In genomic region chr2:6338031-6338629, GRCm38 (mm10) we compare ENCODE assay signal across 11 mouse cellular contexts. TPM values are rescaled to one million over a fixed set of nuclear protein-coding genes. Genes with fewer than 3 reads are reported as not detected.
DNase-seq lines count a peak whose midpoint lies in the region; ATAC-seq and TF ChIP-seq lines count a peak whose summit lies in the region.
"Had no signal": no experiment of that assay in that cellular context is flagged by ENCODE, and none has a peak within 500 bp of the region (broad histone marks: within the 10 kb centered on the region; RNA-seq: fewer than 3 reads in every experiment).

No protein-coding gene starts in this region.

- no peak for TF ChIP-seq EP300 in liver, embryonic 14.5 days (IDR thresholded peaks at IDR 0.05; ENCODE audit: low read depth)

- H3K4me2 ChIP-seq in liver, embryonic 14.5 days (ENCODE audit: low read depth) = no peak overlapping the region
- H3K4me2 ChIP-seq in liver, embryonic 12.5 days = no peak overlapping the region
- H3K4me2 ChIP-seq in lung, embryonic 16.5 days (ENCODE audit: low read depth, low read length) = no peak overlapping the region
- H3K4me2 ChIP-seq: hindbrain, embryonic 15.5 days had no signal

- no peak for TF ChIP-seq CTCF in liver, embryonic 14.5 days (IDR thresholded peaks at IDR 0.05; ENCODE audit: low read depth)
- TF ChIP-seq CTCF in cortical plate, adult 2 months (IDR thresholded peaks at IDR 0.05; ENCODE audit: extremely low read depth, insufficient read depth, low read length) = no peak

- no peaks in the 10 kb centered on the region for H3K27me3 ChIP-seq in liver, embryonic 14.5 days (ENCODE audit: control insufficient read depth, insufficient read depth, low read length)
- H3K27me3 ChIP-seq in liver, embryonic 12.5 days (replicated peaks) = no peaks in the 10 kb centered on the region
- no peaks in the 10 kb centered on the region for H3K27me3 ChIP-seq in lung, embryonic 16.5 days (ENCODE audit: control insufficient read depth, insufficient read depth, low read depth, low read length)
- H3K27me3 ChIP-seq: hindbrain, embryonic 15.5 days had no signal

- H3K9me3 ChIP-seq in liver, embryonic 14.5 days (ENCODE audit: control insufficient read depth, low read length) = no peaks in the 10 kb centered on the region
- no peaks in the 10 kb centered on the region for H3K9me3 ChIP-seq in liver, embryonic 12.5 days (replicated peaks)
- no peaks in the 10 kb centered on the region for H3K9me3 ChIP-seq in lung, embryonic 16.5 days (ENCODE audit: control insufficient read depth, low read length)
- H3K9me3 ChIP-seq: hindbrain, embryonic 15.5 days had no signal

- WGBS in liver, embryonic 14.5 days (ENCODE audit: insufficient replicate concordance) = 72% methylated on average over 9 of the region's 9 CpGs
- 75% methylated on average over 9 of the region's 9 CpGs for WGBS in liver, embryonic 12.5 days (ENCODE audit: insufficient replicate concordance)
- 47% methylated on average over 9 of the region's 9 CpGs for WGBS in lung, embryonic 16.5 days

- H3K36me3 ChIP-seq in liver, embryonic 14.5 days (replicated peaks; ENCODE audit: control insufficient read depth, insufficient read depth, low read depth) = peaks cover 3% of the 10 kb centered on the region
- H3K36me3 ChIP-seq in liver, embryonic 12.5 days = peaks cover 13% of the 10 kb centered on the region
- no peaks in the 10 kb centered on the region for H3K36me3 ChIP-seq in lung, embryonic 16.5 days (ENCODE audit: control insufficient read depth, insufficient read depth, low read length)
- H3K36me3 ChIP-seq: hindbrain, embryonic 15.5 days had no signal

- no peak overlapping the region for H3K9ac ChIP-seq in liver, embryonic 14.5 days (replicated peaks)
- H3K9ac ChIP-seq in liver, embryonic 12.5 days = no peak overlapping the region
- H3K9ac ChIP-seq in lung, embryonic 16.5 days (ENCODE audit: low read length) = no peak overlapping the region
- H3K9ac ChIP-seq: hindbrain, embryonic 15.5 days had no signal

- H3K4me1 ChIP-seq in liver, embryonic 14.5 days (replicated peaks; ENCODE audit: control insufficient read depth in 2 of 2, insufficient read depth in 2 of 2, low read length in 1 of 2) = peaks cover 16 to 22% of the 10 kb centered on the region in 2 experiments
- peaks cover 61% of the 10 kb centered on the region for H3K4me1 ChIP-seq in liver, embryonic 12.5 days
- H3K4me1 ChIP-seq in cortical plate, adult 2 months (ENCODE audit: control insufficient read depth, insufficient read depth, low read length) = no peaks in the 10 kb centered on the region
- peaks cover 13% of the 10 kb centered on the region for H3K4me1 ChIP-seq in lung, embryonic 16.5 days (replicated peaks; ENCODE audit: control insufficient read depth, insufficient read depth, low read length)
- H3K4me1 ChIP-seq: hindbrain, embryonic 15.5 days had no signal

- H3K4me3 ChIP-seq in liver, embryonic 14.5 days (ENCODE audit: insufficient read depth in 1 of 2, low read depth in 2 of 2, low read length in 2 of 2) = no peak overlapping the region
- no peak overlapping the region for H3K4me3 ChIP-seq in liver, embryonic 12.5 days
- H3K4me3 ChIP-seq in cortical plate, adult 2 months (ENCODE audit: insufficient read depth, low read length) = no peak overlapping the region
- no peak overlapping the region for H3K4me3 ChIP-seq in lung, embryonic 16.5 days (ENCODE audit: low read length)
- H3K4me3 ChIP-seq: hindbrain, embryonic 15.5 days had no signal

- TF ChIP-seq POLR2A in cortical plate, adult 2 months (IDR thresholded peaks at IDR 0.05; ENCODE audit: extremely low read depth, insufficient read depth, low read length) = no peak

- DNase-seq in liver, embryonic 14.5 days (ENCODE audit: low read depth in 3 of 3, low spot score in 3 of 3) = no peak
- DNase-seq in thymus, postnatal 25 days = peak; percentile 33
- DNase-seq in testis, postnatal 14 days (ENCODE audit: low spot score) = no peak
- DNase-seq in layer of hippocampus, adult 11-12 months (ENCODE audit: low spot score) = no peak
- DNase-seq: kidney, postnatal 14 days; spleen, adult 18-20 months had no signal

- no peak overlapping the region for H3K27ac ChIP-seq in liver, embryonic 14.5 days
- H3K27ac ChIP-seq in liver, embryonic 12.5 days = no peak overlapping the region
- 0 out of 2 replicates have a peak overlapping the region, but pooled peaks have one; percentile 36 for H3K27ac ChIP-seq in cortical plate, adult 2 months (ENCODE audit: insufficient read depth, low read length)
- H3K27ac ChIP-seq in lung, embryonic 16.5 days (ENCODE audit: low read length) = no peak overlapping the region
- H3K27ac ChIP-seq: hindbrain, embryonic 15.5 days; macrophage had no signal

- ATAC-seq in liver, embryonic 14.5 days (ENCODE audit: insufficient read depth) = peak; percentile 16; the same call in 1 of the 2 replicates
- no peak for ATAC-seq in liver, embryonic 12.5 days
- peak; percentile 79 for ATAC-seq in lung, embryonic 16.5 days (ENCODE audit: low read depth)

RNA-seq across cellular contexts. Expression of gene Usp6nl, which starts 15.7 kb away (rescaled TPM):
- 2.4 and 3.3 TPM in 2 replicates for polyA plus RNA-seq in liver, embryonic 14.5 days (2012; rRNA removed)
- polyA plus RNA-seq in liver, embryonic 14.5 days (2014; fragmentation: Nextera tagmentation; extraction: Ambion mirVana) = 2.8 and 3.0 TPM in 2 replicates
- 7.7 and 7.9 TPM in 2 replicates for polyA plus RNA-seq in liver, embryonic 12.5 days (2016; fragmentation: Nextera tagmentation; extraction: Ambion mirVana)
- 8.3 and 8.6 TPM in 2 replicates for polyA plus RNA-seq in cortical plate, adult 2 months (2012; rRNA removed)
- 9.5 and 10.2 TPM in 2 replicates for polyA plus RNA-seq in lung, embryonic 16.5 days (2015; fragmentation: Nextera tagmentation; extraction: Ambion mirVana)
